Mouse (Mus musculus): ENCODE data around the gene Khdc4. TPM values are rescaled to one million over a fixed set of nuclear protein-coding genes. Genes with fewer than 3 reads are reported as not detected.

The Khdc4 gene
- polyA plus RNA-seq, 1 experiment = 19.0 TPM

GRCm38 (mm10) chr3:88689079-88689478, 3.5 kb downstream of the Khdc4 start:
- no peak for TF ChIP-seq GATA1 (IDR thresholded peaks at IDR 0.05; ENCODE audit: low read length)

GRCm38 (mm10) chr3:88695545-88695944, 9.9 kb downstream of the Khdc4 start:
- no peak for TF ChIP-seq GATA1 (IDR thresholded peaks at IDR 0.05; ENCODE audit: low read length)

- no peak for TF ChIP-seq GATA1 (IDR thresholded peaks at IDR 0.05; ENCODE audit: low read length)
Measured at GRCm38 (mm10) chr3:88698051-88698450, 12.4 kb downstream of the Khdc4 start.

GRCm38 (mm10) chr3:88698834-88699233, 13.2 kb downstream of the Khdc4 start:
- no peak for TF ChIP-seq GATA1 (IDR thresholded peaks at IDR 0.05; ENCODE audit: low read length)

DNA sequence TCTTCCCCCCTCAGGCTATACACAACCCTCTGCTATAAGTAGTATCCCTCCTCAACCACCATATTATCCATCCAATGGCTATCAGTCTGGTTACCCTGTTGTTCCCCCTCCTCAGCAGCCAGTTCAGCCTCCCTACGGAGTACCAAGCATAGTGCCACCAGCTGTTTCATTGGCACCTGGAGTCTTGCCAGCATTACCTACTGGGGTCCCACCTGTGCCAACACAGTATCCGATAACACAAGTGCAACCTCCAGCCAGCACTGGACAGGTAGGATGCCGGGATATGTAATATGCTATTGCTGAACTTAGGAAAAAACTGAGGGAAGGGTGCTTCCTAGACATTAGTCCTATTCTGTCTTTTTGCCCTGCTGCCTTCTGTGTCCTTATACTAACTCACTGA, 14.6 kb downstream of the Khdc4 start:
- no peak for TF ChIP-seq GATA1 (IDR thresholded peaks at IDR 0.05; ENCODE audit: low read length)

GRCm38 (mm10) chr3:88701222-88701621, 15.6 kb downstream of the Khdc4 start:
- no peak for TF ChIP-seq GATA1 (IDR thresholded peaks at IDR 0.05; ENCODE audit: low read length)

DNA sequence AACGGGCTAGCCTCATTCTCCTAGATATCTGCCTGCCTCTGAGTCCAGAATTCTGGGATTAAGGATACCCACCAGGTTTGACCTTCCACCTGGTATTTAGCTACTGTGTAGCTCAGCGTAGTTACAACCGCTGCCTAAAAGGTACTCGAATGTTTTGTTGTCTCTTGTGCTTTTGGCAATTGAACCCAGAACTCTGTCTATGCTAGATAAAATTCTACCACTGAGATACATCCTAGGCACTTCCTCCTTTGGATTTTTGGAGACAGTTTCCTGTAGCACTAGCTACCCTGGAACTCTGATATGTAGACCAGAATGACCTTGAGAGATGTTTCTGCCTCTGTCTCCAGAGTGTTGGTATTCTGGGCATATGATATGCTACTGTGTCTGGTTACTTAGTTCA, 28.1 kb downstream of the Khdc4 start:
- TF ChIP-seq GATA1 (IDR thresholded peaks at IDR 0.05; ENCODE audit: low read length) = no peak

DNA sequence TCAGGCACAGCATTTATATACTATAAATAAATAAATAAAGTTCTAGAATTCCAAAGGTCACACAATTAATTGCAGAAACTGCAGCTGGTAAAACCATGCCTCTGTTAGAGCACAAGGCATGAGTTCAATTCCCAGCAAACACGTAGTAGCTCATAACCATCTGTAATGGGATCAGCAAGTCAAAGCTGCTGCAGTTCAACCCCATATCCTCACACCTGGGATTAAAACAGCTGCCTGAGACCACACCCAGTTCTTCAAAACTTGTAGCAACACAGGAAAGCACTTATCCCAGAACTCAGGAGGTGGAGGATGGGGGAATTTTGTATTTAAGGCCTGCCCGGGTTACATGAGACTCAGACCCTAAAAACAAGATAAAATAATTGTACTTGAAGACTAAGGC, 29.1 kb downstream of the Khdc4 start:
- no peak for TF ChIP-seq GATA1 (IDR thresholded peaks at IDR 0.05; ENCODE audit: low read length)

DNA sequence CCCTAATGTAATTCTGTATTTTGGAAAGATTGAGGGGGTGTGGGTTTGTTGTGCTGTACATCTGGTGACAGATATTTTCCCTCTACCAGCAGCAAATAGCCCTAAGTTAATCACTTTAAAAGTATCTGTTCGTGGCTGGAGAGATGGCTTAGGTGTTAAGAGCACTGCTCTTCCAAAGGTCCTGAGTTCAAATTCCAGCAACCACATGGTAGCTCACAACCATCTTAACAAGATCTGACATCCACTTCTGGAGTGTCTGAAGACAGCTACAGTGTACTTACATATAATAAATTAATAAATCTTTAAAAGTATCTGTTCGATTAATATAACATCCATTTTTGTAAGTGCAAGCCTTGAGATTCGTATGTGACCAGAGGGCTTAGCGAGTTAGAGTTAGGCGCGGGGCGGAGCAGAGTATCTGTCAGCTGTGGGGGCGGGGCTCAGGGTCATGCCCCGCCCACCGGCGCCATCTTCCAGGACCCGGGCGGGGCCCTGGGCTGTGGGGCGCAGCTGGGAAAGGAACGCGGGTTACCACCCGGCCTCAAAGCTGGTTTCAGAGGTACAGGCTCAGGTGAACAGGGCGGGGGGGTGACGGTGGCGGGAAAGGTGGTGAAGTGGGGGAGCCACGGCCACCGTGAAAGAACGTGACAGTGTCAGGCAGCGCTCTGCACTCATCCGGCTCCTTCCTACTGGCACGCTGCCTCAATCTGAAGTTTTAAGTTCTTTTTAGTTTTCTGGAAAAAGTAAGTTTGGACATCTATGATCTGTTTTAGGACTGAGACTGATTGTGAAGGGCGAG, 31.0 kb downstream of the Khdc4 start, which contains the start of gene Rit1:
TSS of gene Rit1 (plus strand) at position 440 of the 799 bp plus-strand sequence.
- TF ChIP-seq GATA1 (IDR thresholded peaks at IDR 0.05; ENCODE audit: low read length) = no peak

- TF ChIP-seq GATA1 (IDR thresholded peaks at IDR 0.05; ENCODE audit: low read length) = no peak
Measured at GRCm38 (mm10) chr3:88717198-88717798, 31.7 kb downstream of the Khdc4 start.

- TF ChIP-seq GATA1 (IDR thresholded peaks at IDR 0.05; ENCODE audit: low read length) = no peak
Measured at GRCm38 (mm10) chr3:88717831-88718230, 32.2 kb downstream of the Khdc4 start.

DNA sequence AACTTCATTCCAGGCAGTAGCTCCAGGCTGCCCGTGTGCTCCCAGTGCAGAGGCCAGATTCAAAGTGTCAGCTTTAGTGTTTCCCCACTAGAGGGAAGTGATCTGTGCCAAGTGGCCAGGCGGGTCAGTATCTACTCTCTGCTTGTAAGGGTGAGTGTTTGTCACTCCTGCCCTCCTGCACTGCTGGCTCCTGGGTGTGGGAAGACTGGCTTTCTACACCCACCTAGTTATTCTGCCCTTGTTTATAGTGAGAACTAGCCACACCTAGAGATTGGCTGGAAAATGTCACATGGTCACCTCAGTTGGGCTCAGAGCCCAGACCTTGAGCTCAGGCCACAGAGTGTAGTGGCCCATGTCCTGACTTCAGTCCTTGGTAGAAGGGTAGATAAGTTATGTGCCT, 33.5 kb downstream of the Khdc4 start:
- TF ChIP-seq GATA1 (IDR thresholded peaks at IDR 0.05; ENCODE audit: low read length) = no peak

DNA sequence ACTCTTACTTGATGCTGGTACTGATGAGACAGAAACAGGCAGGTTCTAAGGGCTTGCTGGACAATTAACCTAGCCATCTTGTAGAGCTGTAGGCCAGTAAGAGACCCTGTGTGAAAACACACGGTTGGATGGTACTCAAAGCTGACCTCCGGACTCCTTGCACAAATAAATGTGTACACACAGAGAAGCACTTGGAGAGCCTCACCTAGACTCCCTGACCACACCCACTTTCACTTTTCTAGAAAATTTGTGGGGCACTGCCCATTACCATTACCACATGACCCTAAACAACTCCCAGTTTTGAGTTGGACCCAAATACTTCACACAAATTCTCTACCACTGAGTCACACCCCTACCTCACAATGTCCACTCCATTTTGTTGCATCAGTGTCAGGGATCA, 51.0 kb downstream of the Khdc4 start:
- TF ChIP-seq GATA1 (IDR thresholded peaks at IDR 0.05; ENCODE audit: low read length) = no peak

- TF ChIP-seq GATA1 (IDR thresholded peaks at IDR 0.05; ENCODE audit: low read length) = no peak
Measured at GRCm38 (mm10) chr3:88738641-88739040, 53.0 kb downstream of the Khdc4 start.

DNA sequence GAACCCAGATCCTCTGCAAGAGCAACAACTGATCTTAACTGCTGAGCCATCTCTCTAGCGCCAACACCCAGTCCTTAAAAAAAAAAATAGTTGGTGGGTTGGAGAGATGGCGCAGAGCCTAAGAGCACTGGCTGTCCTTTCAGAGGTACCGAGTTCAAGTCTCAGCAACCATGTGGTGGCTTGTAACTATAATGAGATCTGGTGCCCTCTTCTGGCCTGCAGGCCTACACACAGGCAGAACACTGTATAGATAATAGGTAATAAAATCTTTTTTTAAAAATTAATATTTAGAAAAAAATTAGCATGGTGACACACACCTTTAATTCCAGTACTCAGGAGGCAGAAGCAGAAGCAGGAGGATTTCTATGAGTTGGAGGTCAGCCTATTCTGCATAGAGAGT, 54.5 kb downstream of the Khdc4 start:
- TF ChIP-seq GATA1 (IDR thresholded peaks at IDR 0.05; ENCODE audit: low read length) = no peak

DNA sequence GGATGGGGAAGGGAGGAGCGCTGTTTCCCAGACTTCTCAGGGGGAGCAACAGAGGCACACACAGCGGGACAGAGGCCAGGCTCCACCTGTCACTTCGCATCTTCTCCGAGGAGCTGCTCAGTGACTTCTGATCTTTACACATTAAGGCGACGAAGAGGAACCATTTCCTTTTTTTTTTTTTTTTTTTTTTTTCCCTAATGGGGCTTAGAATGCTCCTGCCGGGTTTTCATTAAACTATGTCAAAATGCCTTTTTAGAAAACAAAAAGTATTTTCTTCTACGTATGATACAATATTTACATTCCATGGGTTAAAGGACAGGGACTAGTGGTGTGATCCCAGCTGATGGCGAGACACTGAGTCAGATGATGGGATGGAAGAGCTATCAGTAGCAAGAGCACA, 59.9 kb downstream of the Khdc4 start:
- TF ChIP-seq GATA1 (IDR thresholded peaks at IDR 0.05; ENCODE audit: low read length) = no peak
